Mouse (Mus musculus) liver, postnatal 0 days (tissue): Measurements from ENCODE around the gene Kpna2.

Experiments used
- CTCF ChIP-seq: sonication (generic); IDR thresholded peaks from 2 replicates; pipeline ENCODE4 v1.5.1; 2016; ENCODE audit warnings: antibody characterized with exemption, low read depth
- EP300 ChIP-seq: IDR thresholded peaks from 2 replicates; pipeline ENCODE4 v1.6.1; 2016; ENCODE audit warnings: antibody characterized with exemption, low read depth, mild to moderate bottlenecking

GRCm38 (mm10) chr11:106998651-106999150, 640 bp downstream of the Kpna2 start:
- TF ChIP-seq CTCF: no peak
- TF ChIP-seq EP300: no peak
